Mouse (Mus musculus) megakaryocyte, embryonic 14.5 days (primary cell): ENCODE data around the gene Foxn3.

ENCODE experiments used
- FLI1 ChIP-seq: IDR thresholded peaks from 2 replicates; pipeline ENCODE4 v1.6.1; 2012; ENCODE audit warnings: low read length, inconsistent platforms, mixed read lengths
- GATA1 ChIP-seq: IDR thresholded peaks from 3 replicates; pipeline ENCODE4 v1.6.1; 2012; ENCODE audit warnings: mixed read lengths, low read length, inconsistent platforms, borderline replicate concordance

DNA sequence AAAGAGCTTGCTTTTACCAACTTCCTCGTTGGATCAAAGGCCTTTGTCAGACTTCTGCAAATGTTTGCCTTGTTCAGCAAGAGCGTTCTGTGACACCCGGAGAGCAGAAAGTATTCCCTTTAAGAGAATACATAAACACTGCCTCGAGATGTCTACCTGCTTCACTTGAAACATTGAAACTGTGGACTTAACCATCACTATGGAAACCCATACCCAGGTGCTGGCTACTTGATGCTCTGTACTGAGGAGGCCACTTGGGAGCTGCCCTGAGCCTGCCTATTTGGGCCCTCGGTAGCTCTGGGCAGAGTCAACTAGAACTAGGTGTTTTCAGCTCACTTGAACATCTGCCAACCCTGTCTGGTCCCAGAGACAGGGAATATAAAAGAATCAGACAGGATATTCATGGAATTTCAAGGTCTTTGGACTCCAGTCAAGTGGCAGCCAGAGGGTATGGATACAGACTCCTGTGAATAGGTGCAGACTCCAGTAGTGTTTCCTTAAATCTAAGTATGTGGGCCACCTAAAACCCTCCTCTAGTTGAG is 323.1 kb downstream of the Foxn3 start:
- TF ChIP-seq GATA1 (no peak), FLI1 (no peak)
